Mouse (Mus musculus) erythroblast, adult 5-6 weeks (primary cell): ENCODE results near the gene Osbpl3. TPM values are rescaled to one million over a fixed set of nuclear protein-coding genes. Genes with fewer than 3 reads are reported as not detected.

Source experiments
- ATAC-seq: replicated peaks from 2 replicates; pipeline ENCODE4 v1.8.0; 2016; ENCODE audit warnings: moderate number of reproducible peaks, mild to moderate bottlenecking, moderate TSS enrichment, inconsistent platforms; ENCODE audit not compliant: poor library complexity, low FRiP score, severe bottlenecking
- total RNA-seq, 2 experiments: library from RNA; stranded (forward) in 1 of 2; stranded (reverse) in 1 of 2; fragments of 150-400 nt in 1 of 2; fragments of 200-764, 138-1000 nt in 1 of 2; gene quantifications; 2 replicates each; pipeline versions ENCODE4 v1.2.3 to v1.2.4; 2015 to 2017; ENCODE audit warnings: low replicate concordance in 2 of 2

Osbpl3 gene
- total RNA-seq, 2 experiments from 2014 or later, result 0.77 to 2.5 TPM

- no peak for ATAC-seq
Observed at GRCm38 (mm10) chr6:50414547-50414946, 41.5 kb downstream of the Osbpl3 start.

GRCm38 (mm10) chr6:50413381-50413780, 42.6 kb downstream of the Osbpl3 start:
- no peak for ATAC-seq

GRCm38 (mm10) chr6:50412174-50412573, 43.8 kb downstream of the Osbpl3 start:
- ATAC-seq, result no peak

GRCm38 (mm10) chr6:50404698-50405097, 51.3 kb downstream of the Osbpl3 start:
- ATAC-seq, result no peak

GRCm38 (mm10) chr6:50403524-50403923, 52.5 kb downstream of the Osbpl3 start:
- ATAC-seq, result no peak

- ATAC-seq, result no peak
Observed at GRCm38 (mm10) chr6:50402872-50403271, 53.1 kb downstream of the Osbpl3 start.

GRCm38 (mm10) chr6:50400234-50400633, 55.8 kb downstream of the Osbpl3 start:
- no peak for ATAC-seq

- ATAC-seq, result no peak
Observed at GRCm38 (mm10) chr6:50399427-50400195, 56.4 kb downstream of the Osbpl3 start.

- no peak for ATAC-seq
Observed at GRCm38 (mm10) chr6:50398324-50398723, 57.7 kb downstream of the Osbpl3 start.

GRCm38 (mm10) chr6:50397116-50397515, 58.9 kb downstream of the Osbpl3 start:
- ATAC-seq, result no peak

- ATAC-seq, result no peak
Observed at GRCm38 (mm10) chr6:50395641-50396312, 60.2 kb downstream of the Osbpl3 start.

GRCm38 (mm10) chr6:50394432-50394831, 61.6 kb downstream of the Osbpl3 start:
- ATAC-seq, result no peak

GRCm38 (mm10) chr6:50393960-50394359, 62.0 kb downstream of the Osbpl3 start:
- no peak for ATAC-seq

- ATAC-seq, result no peak
Observed at GRCm38 (mm10) chr6:50391951-50392350, 64.0 kb downstream of the Osbpl3 start.

GRCm38 (mm10) chr6:50390313-50390712, 65.7 kb downstream of the Osbpl3 start:
- no peak for ATAC-seq

- no peak for ATAC-seq
Observed at GRCm38 (mm10) chr6:50387629-50388028, 68.4 kb downstream of the Osbpl3 start.

- no peak for ATAC-seq
Observed at GRCm38 (mm10) chr6:50386497-50386896, 69.5 kb downstream of the Osbpl3 start.

- no peak for ATAC-seq
Observed at GRCm38 (mm10) chr6:50385451-50386013, 70.5 kb downstream of the Osbpl3 start.

GRCm38 (mm10) chr6:50382711-50383110, 73.3 kb downstream of the Osbpl3 start:
- no peak for ATAC-seq

GRCm38 (mm10) chr6:50382196-50382595, 73.8 kb downstream of the Osbpl3 start:
- no peak for ATAC-seq

GRCm38 (mm10) chr6:50381504-50382091, 74.4 kb downstream of the Osbpl3 start:
- no peak for ATAC-seq
